Mouse (Mus musculus) cerebellum, postnatal 14 days (tissue): ENCODE measurements around the gene Cpn1.
A peak's percentile ranks its signal among the peaks of the same experiment; 100 is the strongest.

Experiments
- DNase-seq, 2 experiments: peaks; one replicate each; pipeline ENCODE4 v3.0.0; 2021; ENCODE audit warnings: mixed read lengths in 2 of 2

The Cpn1 gene

DNA sequence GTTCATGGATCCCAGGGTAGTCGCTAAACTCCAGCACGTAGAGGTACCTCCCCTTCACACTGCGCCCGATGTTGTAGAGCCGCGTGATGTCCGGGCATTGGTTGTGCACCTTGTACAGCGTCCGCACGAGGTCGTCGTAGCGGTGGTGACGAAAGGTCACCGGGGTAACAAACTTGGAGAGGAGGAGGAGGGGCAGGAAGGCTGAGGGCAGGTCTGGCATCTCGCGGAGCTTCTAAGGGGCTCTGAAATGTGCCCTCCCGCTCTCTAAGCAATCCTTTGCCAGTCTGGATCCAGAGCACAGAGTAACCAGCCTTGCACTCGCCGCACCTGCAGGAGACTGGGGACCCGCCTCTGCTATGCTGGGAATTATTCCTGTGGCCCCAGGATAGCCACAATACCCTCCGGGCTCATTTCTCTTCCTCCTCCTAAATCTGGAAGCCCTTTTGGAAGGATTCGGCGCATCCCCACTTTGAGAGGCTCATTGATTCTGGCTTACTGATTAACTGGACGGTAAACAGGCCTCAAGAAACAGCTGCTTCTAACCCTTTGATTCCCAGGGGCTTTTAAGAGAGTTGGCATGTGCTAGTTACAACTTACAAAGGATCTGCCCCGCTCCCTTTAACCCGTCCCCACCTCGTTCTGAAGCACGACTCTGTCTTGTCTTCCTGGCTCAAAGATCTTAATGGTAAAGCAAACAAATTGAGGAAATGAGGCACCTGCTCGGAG is at the start of gene Cpn1:
TSS of gene Cpn1 (minus strand) at position 488 of the 726 bp plus-strand sequence.
- DNase-seq, result no peak

GRCm38 (mm10) chr19:44033396-44033795 is 47.0 kb upstream of the Cpn1 start:
- DNase-seq, result no peak

GRCm38 (mm10) chr19:44032046-44032744 is 45.8 kb upstream of the Cpn1 start:
- no peak for DNase-seq

GRCm38 (mm10) chr19:44030024-44030423 is 43.7 kb upstream of the Cpn1 start:
- DNase-seq, result no peak

- no peak for DNase-seq
Observed at GRCm38 (mm10) chr19:44028972-44029371, 42.6 kb upstream of the Cpn1 start, which contains the start of gene Cyp2c23. TSS of gene Cyp2c23 (minus strand) at chr19:44029208.

- no peak for DNase-seq
Observed at GRCm38 (mm10) chr19:44026956-44027530, 40.7 kb upstream of the Cpn1 start.

DNA sequence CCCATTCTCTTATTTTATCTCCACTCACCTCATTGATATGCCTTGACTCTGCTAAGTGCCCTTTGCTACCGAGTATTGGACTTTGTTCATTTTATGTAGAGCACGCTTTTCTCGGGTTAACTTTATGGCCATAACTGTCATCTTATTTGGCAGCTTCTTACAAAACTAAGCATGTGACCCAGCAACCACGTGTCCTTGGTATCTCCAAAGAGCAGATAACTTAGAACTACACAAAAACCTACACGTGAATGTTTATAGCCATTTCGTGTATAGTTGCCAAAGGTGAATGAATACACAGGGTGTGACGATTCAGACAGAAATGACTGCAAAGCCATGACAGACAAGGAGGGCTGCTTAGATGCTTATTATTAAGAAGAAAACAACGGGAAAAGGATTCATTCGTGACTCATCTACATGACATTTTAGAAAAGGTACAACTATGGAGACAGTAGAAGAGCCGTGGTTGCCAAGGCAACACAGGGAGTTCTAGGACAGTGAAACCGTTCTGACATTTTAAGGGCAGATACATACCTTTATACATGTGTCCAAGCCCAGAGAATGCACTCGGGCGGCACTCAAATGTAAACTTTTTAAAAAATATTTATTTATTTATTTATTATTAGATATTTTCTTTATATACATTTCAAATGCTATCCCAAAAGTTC is 38.7 kb upstream of the Cpn1 start:
- no peak for DNase-seq

DNA sequence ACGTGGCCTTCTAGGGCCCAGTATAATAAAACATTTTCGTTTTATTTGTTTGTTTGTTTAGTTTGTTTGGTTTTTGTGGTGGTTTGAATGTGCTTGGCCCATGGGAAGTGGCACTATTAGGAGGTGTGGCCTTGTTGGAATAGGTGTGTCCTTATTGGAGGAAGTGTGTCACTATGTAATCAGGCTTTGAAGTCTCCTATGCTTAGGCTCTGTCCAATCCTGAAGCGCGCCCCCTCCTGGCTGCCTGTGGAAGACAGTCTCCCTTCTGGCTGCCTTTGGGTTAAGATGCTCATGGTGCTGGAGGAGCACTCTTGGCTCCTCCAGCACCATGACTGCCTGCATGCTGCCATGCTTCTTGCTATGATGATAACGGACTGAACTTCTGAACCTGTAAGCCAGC is 36.7 kb upstream of the Cpn1 start:
- peak in 1 of 2 experiments; percentile 16 for DNase-seq

GRCm38 (mm10) chr19:44021502-44021901 is 35.1 kb upstream of the Cpn1 start:
- DNase-seq, result no peak

- no peak for DNase-seq
Observed at GRCm38 (mm10) chr19:44019739-44020138, 33.4 kb upstream of the Cpn1 start.

DNA sequence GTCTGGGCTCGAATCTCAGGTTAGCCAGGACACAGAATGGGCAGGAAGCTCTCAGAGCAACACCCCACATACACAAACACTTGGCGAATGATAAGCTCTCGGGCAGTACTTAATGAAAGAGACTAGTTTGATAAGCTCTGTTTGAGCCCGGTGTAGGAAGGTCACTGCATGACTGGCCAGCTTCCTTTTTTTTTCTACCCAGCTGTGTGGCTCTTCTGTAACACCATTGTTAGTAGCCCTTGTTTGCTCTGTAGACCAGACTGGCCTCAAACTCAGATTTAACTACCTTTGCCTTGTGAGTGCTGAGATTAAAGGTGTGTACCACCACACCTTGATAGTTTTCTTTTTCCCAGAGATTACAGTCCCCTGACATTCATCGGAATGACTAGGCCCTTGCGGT is 27.5 kb upstream of the Cpn1 start:
- no peak for DNase-seq

- no peak for DNase-seq
Observed at GRCm38 (mm10) chr19:44008784-44009183, 22.4 kb upstream of the Cpn1 start.

- no peak for DNase-seq
Observed at GRCm38 (mm10) chr19:44007186-44007585, 20.8 kb upstream of the Cpn1 start.

DNA sequence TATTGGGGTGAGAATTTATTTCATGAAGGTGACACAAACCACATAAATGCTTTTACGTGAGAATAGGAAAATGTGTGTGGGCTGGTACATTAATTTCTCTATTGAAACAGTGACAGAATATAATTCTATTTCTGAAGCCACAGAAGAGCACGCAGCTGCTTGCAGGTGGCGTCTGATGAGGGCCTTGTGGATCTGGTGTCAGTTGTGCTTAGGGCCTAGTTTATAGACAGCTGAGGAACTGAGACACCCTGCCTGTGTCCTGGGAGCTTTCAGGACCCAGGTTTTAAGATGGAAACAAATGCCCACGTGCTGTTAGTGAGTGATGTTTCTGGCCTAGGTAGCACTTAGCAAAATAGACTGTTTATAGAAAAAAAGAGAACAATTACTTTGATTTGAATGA is 18.7 kb upstream of the Cpn1 start:
- no peak for DNase-seq

GRCm38 (mm10) chr19:44004261-44004660 is 17.9 kb upstream of the Cpn1 start:
- no peak for DNase-seq

- no peak for DNase-seq
Observed at GRCm38 (mm10) chr19:44000720-44001119, 14.4 kb upstream of the Cpn1 start.

- no peak for DNase-seq
Observed at GRCm38 (mm10) chr19:44000061-44000460, 13.7 kb upstream of the Cpn1 start.

DNA sequence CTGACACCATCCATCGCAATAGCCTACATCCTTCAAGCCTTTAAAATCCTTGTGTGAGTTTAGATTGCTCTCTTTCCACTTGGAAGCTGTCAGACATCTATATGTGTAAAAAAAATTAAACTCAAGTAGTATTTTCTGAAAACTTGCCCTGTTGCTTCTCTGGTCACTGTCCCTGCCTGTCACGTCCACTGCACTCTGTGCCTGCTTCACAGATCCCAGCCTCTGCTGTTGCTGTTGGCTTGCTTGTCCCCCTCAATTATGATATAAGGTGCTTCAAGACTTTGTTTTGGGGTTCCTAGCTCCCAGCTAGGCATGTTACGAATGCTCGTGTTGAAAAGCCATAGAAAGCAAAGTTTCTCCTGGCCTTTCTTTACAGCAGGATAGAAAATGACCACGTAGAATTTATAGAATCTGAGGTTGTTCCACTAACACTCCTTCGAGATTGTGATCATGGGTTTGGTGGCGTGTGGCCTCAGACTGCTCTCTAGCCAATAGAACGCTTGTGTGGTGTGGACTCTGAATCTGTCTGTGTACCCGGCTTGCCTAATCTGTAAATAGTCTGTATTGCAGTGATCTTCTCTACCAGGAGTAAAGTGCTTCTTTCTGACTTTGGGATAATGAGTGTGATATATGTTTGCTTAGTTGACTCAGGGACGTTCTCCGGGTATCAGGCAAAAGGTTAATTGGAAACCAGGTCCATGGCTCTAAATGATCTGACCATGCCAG is 12.6 kb upstream of the Cpn1 start:
- no peak for DNase-seq

GRCm38 (mm10) chr19:43998101-43998500 is 11.7 kb upstream of the Cpn1 start:
- no peak for DNase-seq

DNA sequence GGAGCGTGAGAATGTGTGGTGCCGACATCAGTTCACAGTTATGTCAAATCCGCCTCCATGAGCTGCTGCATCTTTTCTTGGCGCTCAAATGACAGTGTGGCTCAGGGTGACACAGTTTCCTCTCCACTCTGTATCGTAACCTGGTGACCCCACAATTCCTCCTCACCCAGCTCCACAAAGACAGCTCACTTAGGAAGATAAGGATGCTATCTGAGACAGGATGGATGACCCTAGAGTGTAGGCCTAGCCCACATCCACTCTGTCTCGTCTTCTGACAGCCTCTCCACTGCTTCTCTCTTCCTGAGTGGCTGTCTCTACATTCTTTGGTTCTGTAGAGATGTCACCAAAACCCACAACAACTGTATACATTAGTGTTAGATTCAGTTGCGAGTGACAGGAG is 9.1 kb upstream of the Cpn1 start:
- DNase-seq, result no peak

DNA sequence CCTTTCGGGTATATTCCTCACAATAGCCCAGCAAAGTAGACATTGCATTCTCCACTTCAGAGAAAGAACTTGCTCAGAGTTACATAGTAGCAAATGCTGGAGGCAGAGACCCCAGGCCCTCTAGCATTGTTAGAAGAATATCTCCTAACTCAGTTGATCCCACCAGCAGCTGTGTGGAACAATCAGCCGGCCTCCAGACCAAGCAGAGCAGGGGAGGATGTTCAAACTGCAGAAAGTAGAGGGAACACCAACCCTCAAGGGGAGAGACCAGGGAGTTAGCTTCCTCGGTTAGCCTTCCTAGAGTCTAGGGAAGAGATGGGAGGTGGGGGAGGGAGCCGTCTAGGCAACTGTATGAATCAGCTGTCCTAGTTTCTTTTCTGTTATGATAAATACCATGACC is 6.1 kb upstream of the Cpn1 start:
- no peak for DNase-seq

DNA sequence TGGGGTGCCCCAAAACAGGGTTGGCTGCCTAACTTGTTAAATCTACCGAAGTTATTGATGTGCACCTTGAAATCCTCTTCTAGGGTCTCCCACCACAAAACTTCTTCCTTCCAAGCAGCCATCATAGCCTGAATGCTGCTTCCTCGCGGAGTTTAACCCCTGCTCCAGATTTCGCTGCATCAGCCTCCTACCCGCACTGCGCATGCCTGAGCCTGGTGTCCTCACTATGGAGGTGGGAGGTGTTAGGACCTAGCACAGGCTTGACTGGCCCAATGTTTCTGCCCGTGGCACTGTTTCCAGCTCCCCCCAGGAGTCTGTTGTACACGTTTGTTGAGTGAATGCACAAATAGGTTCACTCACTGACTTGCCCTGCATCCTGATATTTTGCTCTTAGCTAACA is 4.0 kb upstream of the Cpn1 start:
- no peak for DNase-seq

DNA sequence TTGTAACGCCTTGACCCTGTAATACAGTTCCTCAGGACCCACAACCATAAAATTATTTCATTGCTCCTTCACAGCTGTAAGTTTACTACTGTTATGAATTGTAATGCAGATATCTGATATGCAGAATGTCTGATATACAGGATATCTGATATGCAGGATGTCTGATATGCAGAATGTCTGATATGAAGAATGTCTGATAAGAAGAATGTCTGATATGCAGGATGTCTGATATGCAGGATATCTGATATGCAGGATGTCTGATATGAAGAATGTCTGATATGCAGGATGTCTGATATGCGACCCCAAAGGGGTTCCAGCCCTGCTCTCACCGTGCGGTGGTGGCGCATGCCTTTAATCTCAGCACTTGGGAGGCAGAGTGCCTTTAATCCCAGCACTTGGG is 4.4 kb downstream of the Cpn1 start:
- no peak for DNase-seq
